Comparison of ENCODE assay signal across 30 mouse cellular contexts in the genomic region with DNA sequence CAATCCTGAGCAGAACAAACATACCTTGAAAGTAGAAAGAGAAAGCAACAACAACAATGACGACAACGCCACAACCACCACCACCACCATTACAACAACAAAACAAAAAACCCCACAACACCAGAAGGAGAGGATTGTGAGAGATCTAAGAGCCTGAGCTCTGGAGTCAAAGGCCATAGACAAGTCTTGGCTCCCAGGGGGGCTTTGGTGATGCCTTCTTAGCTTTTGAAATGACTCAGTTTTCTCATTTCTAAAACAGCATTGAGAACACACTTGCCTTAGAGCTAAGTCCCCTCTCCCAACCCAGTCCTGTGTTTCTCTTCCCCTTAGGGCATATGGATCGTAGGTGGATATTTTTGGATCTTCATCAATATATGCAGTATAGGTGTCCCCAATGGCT.
"Had no signal": no experiment of that assay in that cellular context is flagged by ENCODE, and none has a peak within 500 bp of the region (broad histone marks: within the 10 kb centered on the region; RNA-seq: fewer than 3 reads in every experiment).

No protein-coding gene starts in this region.

- H3K27me3 ChIP-seq: limb, embryonic 12.5 days; limb, embryonic 13.5 days; limb, embryonic 15.5 days; liver, embryonic 12.5 days; liver, embryonic 13.5 days; liver, embryonic 15.5 days; lung, embryonic 15.5 days; megakaryocyte, embryonic 14.5 days; midbrain, embryonic 12.5 days; midbrain, embryonic 13.5 days; midbrain, embryonic 15.5 days; neural tube, embryonic 12.5 days had no signal

- H3K4me3 ChIP-seq: limb, embryonic 10.5 days; limb, embryonic 12.5 days; limb, embryonic 13.5 days; limb, embryonic 15.5 days; liver, embryonic 12.5 days; liver, embryonic 13.5 days; liver, embryonic 15.5 days; lung, embryonic 15.5 days; megakaryocyte, embryonic 14.5 days; midbrain, embryonic 10.5 days; midbrain, embryonic 12.5 days; midbrain, embryonic 13.5 days; midbrain, embryonic 15.5 days; myocyte; neural tube, embryonic 12.5 days had no signal

- H3K4me1 ChIP-seq: limb, embryonic 10.5 days; limb, embryonic 12.5 days; limb, embryonic 13.5 days; limb, embryonic 15.5 days; liver, embryonic 12.5 days; liver, embryonic 13.5 days; liver, embryonic 15.5 days; lung, embryonic 15.5 days; megakaryocyte, embryonic 14.5 days; midbrain, embryonic 10.5 days; midbrain, embryonic 12.5 days; midbrain, embryonic 13.5 days; midbrain, embryonic 15.5 days; neural tube, embryonic 12.5 days had no signal

- DNase-seq: left cerebral cortex, postnatal 4 days; liver; liver, embryonic 13.5 days; liver, postnatal 0 days; lung, adult 18-20 months; lung, adult 2 months; lung, embryonic 14.5 days; lung, postnatal 10 days; lung, postnatal 14 days; lung, postnatal 36 days; lung, postnatal 4 days; midbrain, embryonic 14.5 days had no signal

- H3K27ac ChIP-seq: limb, embryonic 10.5 days; limb, embryonic 12.5 days; limb, embryonic 13.5 days; limb, embryonic 15.5 days; liver, embryonic 12.5 days; liver, embryonic 13.5 days; liver, embryonic 14.5 days; liver, embryonic 15.5 days; lung, embryonic 15.5 days; macrophage; midbrain, embryonic 10.5 days; midbrain, embryonic 12.5 days; midbrain, embryonic 13.5 days; midbrain, embryonic 15.5 days; neural tube, embryonic 12.5 days had no signal

- H3K36me3 ChIP-seq: limb, embryonic 10.5 days; limb, embryonic 12.5 days; limb, embryonic 13.5 days; limb, embryonic 15.5 days; liver, embryonic 12.5 days; liver, embryonic 13.5 days; liver, embryonic 15.5 days; lung, embryonic 15.5 days; midbrain, embryonic 10.5 days; midbrain, embryonic 12.5 days; midbrain, embryonic 13.5 days; midbrain, embryonic 15.5 days; neural tube, embryonic 12.5 days had no signal

- H3K9ac ChIP-seq: limb, embryonic 12.5 days; limb, embryonic 13.5 days; limb, embryonic 15.5 days; liver, embryonic 12.5 days; liver, embryonic 13.5 days; liver, embryonic 14.5 days; liver, embryonic 15.5 days; liver, postnatal 0 days; lung, embryonic 14.5 days; lung, embryonic 15.5 days; midbrain, embryonic 12.5 days; midbrain, embryonic 13.5 days; midbrain, embryonic 15.5 days; neural tube, embryonic 12.5 days had no signal

- H3K4me2 ChIP-seq: limb, embryonic 12.5 days; limb, embryonic 13.5 days; limb, embryonic 15.5 days; liver, embryonic 11.5 days; liver, embryonic 12.5 days; liver, embryonic 13.5 days; liver, embryonic 15.5 days; lung, embryonic 14.5 days; lung, embryonic 15.5 days; midbrain, embryonic 11.5 days; midbrain, embryonic 12.5 days; midbrain, embryonic 13.5 days; midbrain, embryonic 15.5 days; neural tube, embryonic 12.5 days had no signal

- H3K9me3 ChIP-seq: limb, embryonic 10.5 days; limb, embryonic 12.5 days; limb, embryonic 13.5 days; limb, embryonic 15.5 days; liver, embryonic 12.5 days; liver, embryonic 13.5 days; liver, embryonic 15.5 days; lung, embryonic 15.5 days; midbrain, embryonic 10.5 days; midbrain, embryonic 12.5 days; midbrain, embryonic 13.5 days; midbrain, embryonic 15.5 days; neural tube, embryonic 12.5 days had no signal
